Mouse (Mus musculus): ENCODE measurements at regions not wholly inside any gene's neighbourhood (a gene's known extent, or its start where the extent isn't known, plus 50 kb on each side); places are given as distances from the start of the nearest gene placed in this dataset.

- TF ChIP-seq CTCF (IDR thresholded peaks at IDR 0.05; ENCODE audit: low read depth) = no peak
- TF ChIP-seq EP300 (IDR thresholded peaks at IDR 0.05; ENCODE audit: low read depth) = no peak
Measured at GRCm38 (mm10) chr6:67913309-67913708, 377.7 kb upstream of the Tacstd2 start.
